10 mouse cellular contexts compared by ENCODE assay signal in the genomic region with DNA sequence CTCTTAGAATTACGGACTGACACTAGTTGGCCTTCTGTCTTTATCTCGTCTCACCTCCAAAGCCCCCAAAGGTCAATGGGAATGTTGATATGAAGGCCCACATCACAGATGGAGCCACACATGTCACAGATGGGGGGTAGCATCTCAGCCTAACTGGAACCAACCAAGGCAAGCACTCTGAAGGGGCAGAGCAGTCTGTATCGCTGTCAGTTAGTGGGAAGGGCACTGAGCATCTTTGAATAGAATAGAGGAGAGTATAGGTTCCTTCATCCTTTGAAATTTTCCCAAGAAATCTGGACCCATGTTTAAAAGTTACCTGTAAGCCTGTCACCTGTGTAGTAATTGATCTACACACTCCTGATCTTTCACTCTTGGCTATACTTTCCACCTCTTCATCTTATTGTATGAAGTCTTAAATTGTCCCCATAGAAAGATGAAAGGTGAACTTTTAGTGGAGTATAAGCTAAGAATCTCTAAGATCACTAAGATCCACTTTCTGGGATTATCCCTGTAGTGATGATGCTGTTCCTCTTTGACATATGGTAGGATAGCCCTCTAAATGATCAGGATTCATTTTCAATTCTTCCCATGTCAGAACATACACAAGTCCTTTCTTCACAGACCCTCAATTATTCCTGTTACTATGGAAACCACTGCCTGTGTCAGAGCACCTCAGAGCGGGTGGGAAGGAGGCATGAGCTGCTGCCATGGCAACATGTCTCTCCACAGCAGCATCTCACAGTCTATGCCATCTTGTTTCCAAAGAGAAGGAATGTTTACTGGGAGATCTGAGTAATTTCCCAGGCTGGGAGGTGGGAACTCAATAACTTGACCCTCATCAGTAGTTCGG.
DNase-seq lines count a peak whose midpoint lies in the region; ATAC-seq and TF ChIP-seq lines count a peak whose summit lies in the region.
"Had no signal": no experiment of that assay in that cellular context is flagged by ENCODE, and none has a peak within 500 bp of the region (broad histone marks: within the 10 kb centered on the region; RNA-seq: fewer than 3 reads in every experiment).

No protein-coding gene starts in this region.

- H3K4me3 ChIP-seq in left cerebral cortex, adult 2 months: no peak overlapping the region
- H3K4me3 ChIP-seq in neural tube, embryonic 14.5 days (ENCODE audit: low read depth, low read length): no peak overlapping the region
- H3K4me3 ChIP-seq: heart, embryonic 13.5 days; limb, embryonic 15.5 days had no signal

- intact Hi-C loops in left cerebral cortex, adult 2 months (cut with DNase I): no loop called here

- TF ChIP-seq CTCF in left cerebral cortex, adult 2 months (IDR thresholded peaks at IDR 0.05): no peak

- no peaks in the 10 kb centered on the region for H3K27me3 ChIP-seq in neural tube, embryonic 14.5 days (ENCODE audit: control insufficient read depth, insufficient read depth, low read length)
- H3K27me3 ChIP-seq: heart, embryonic 13.5 days; limb, embryonic 15.5 days had no signal

- no peak overlapping the region for H3K9ac ChIP-seq in neural tube, embryonic 14.5 days (replicated peaks; ENCODE audit: low read depth, low read length)
- H3K9ac ChIP-seq: heart, embryonic 13.5 days; limb, embryonic 15.5 days had no signal

- H3K27ac ChIP-seq in left cerebral cortex, adult 2 months: peak overlapping the region; percentile 48
- peak overlapping the region; percentile 63 for H3K27ac ChIP-seq in neural tube, embryonic 14.5 days (ENCODE audit: low read depth, low read length)
- H3K27ac ChIP-seq: heart, embryonic 13.5 days; limb, embryonic 15.5 days had no signal

- ATAC-seq in neural tube, embryonic 14.5 days (ENCODE audit: low read depth): peak; percentile 99

- no peaks in the 10 kb centered on the region for H3K36me3 ChIP-seq in neural tube, embryonic 14.5 days (ENCODE audit: control insufficient read depth, insufficient read depth, low read length)
- H3K36me3 ChIP-seq: heart, embryonic 13.5 days; limb, embryonic 15.5 days had no signal

- H3K4me1 ChIP-seq in neural tube, embryonic 14.5 days (ENCODE audit: control insufficient read depth, insufficient read depth, low read length): peaks cover 12% of the 10 kb centered on the region; the same call in 1 of the 2 replicates
- H3K4me1 ChIP-seq: heart, embryonic 13.5 days; limb, embryonic 15.5 days had no signal

- WGBS in neural tube, embryonic 14.5 days: 37% methylated on average over 5 of the region's 5 CpGs

- no peaks in the 10 kb centered on the region for H3K9me3 ChIP-seq in neural tube, embryonic 14.5 days (ENCODE audit: control insufficient read depth, low read length)
- H3K9me3 ChIP-seq: heart, embryonic 13.5 days; limb, embryonic 15.5 days had no signal

- no peak overlapping the region for H3K4me2 ChIP-seq in neural tube, embryonic 14.5 days (ENCODE audit: low read depth, low read length)
- H3K4me2 ChIP-seq: heart, embryonic 13.5 days; limb, embryonic 15.5 days had no signal

- DNase-seq in embryo, embryonic 11.5 days (ENCODE audit: low read depth, low spot score): peak; percentile 39
- peak; percentile 48 to 67 for DNase-seq in frontal cortex, postnatal 14 days (ENCODE audit: low spot score in 2 of 2)
- peak; percentile 24 to 66 for DNase-seq in left cerebral cortex, adult 2 months (ENCODE audit: extremely low spot score in 1 of 2, low spot score in 2 of 2)
- DNase-seq in ovary, postnatal 36 days (ENCODE audit: low spot score): no peak
- no peak for DNase-seq in kidney, adult 9 months
- no peak for DNase-seq in heart, adult 8-10 months (ENCODE audit: low spot score)
- no peak for DNase-seq in kidney, postnatal 36 days

Comparison
In these comparisons a context has a peak if more than half of its experiments do, and no peak if none do; other contexts are left out.
1. DNase-seq: peak in embryo, embryonic 11.5 days (single experiment), frontal cortex, postnatal 14 days (2 of 2) and left cerebral cortex, adult 2 months (2 of 2); none in ovary, postnatal 36 days (single experiment), kidney, adult 9 months (single experiment), heart, adult 8-10 months (single experiment) and kidney, postnatal 36 days (0 of 2).